Mouse (Mus musculus) forebrain, embryonic 11.5 days (tissue): ENCODE measurements at regions not wholly inside any gene's neighbourhood (a gene's known extent, or its start where the extent isn't known, plus 50 kb on each side); places are given as distances from the start of the nearest gene placed in this dataset.

Source experiments
- ATAC-seq: fragments of 200-750 bp; cut with Nextera tagmentation; replicated peaks from 2 replicates; pipeline ENCODE4 v1.8.0; 2017; ENCODE audit warnings: moderate TSS enrichment; ENCODE audit not compliant: low FRiP score
- DNase-seq: peaks from one replicate; pipeline ENCODE4 v3.0.0-alpha.2; 2017; ENCODE audit warnings: low spot score
- H3K27ac ChIP-seq: fragments of 300-500 bp; sonication (generic); 2 replicates; pipeline ENCODE4 v1.5.1; 2014; ENCODE audit warnings: low read depth, low read length
- H3K27me3 ChIP-seq: fragments of 300-500 bp; sonication (generic); 2 replicates; pipeline ENCODE4 v1.6.1; 2014; ENCODE audit warnings: mild to moderate bottlenecking, low read length, mixed read lengths; ENCODE audit not compliant: control insufficient read depth, insufficient read depth
- H3K36me3 ChIP-seq: fragments of 300-500 bp; sonication (generic); 2 replicates; pipeline ENCODE4 v1.6.1; 2014; ENCODE audit warnings: mild to moderate bottlenecking, low read length, moderate library complexity, mixed read lengths; ENCODE audit not compliant: control insufficient read depth, insufficient read depth
- H3K4me1 ChIP-seq: fragments of 300-500 bp; sonication (generic); replicated peaks from 2 replicates; pipeline ENCODE4 v1.6.1; 2014; ENCODE audit warnings: low read length, mixed read lengths; ENCODE audit not compliant: control insufficient read depth, insufficient read depth
- H3K4me2 ChIP-seq: fragments of 300-500 bp; sonication (generic); 2 replicates; pipeline ENCODE4 v1.6.1; 2014; ENCODE audit warnings: low read depth, mild to moderate bottlenecking, low read length, moderate library complexity, mixed read lengths; ENCODE audit not compliant: severe bottlenecking
- H3K4me3 ChIP-seq: fragments of 300-500 bp; sonication (generic); 2 replicates; pipeline ENCODE4 v1.5.1; 2014; ENCODE audit warnings: low read depth, low read length
- H3K9ac ChIP-seq: fragments of 300-500 bp; sonication (generic); 2 replicates; pipeline ENCODE4 v1.6.1; 2014; ENCODE audit warnings: low read length
- H3K9me3 ChIP-seq: fragments of 300-500 bp; sonication (generic); 2 replicates; pipeline ENCODE4 v1.6.1; 2016; ENCODE audit warnings: low read length, mixed read lengths; ENCODE audit not compliant: control insufficient read depth
- WGBS: fragments of 180-500 bp; shearing (Covaris S2); extraction: QIAGEN DNeasy Blood & Tissue Kit; methylation state at CpG from one replicate; pipeline ENCODE4 v1.1.7; 2014; 5-methylcytosine and 5-hydroxymethylcytosine counted together

DNA sequence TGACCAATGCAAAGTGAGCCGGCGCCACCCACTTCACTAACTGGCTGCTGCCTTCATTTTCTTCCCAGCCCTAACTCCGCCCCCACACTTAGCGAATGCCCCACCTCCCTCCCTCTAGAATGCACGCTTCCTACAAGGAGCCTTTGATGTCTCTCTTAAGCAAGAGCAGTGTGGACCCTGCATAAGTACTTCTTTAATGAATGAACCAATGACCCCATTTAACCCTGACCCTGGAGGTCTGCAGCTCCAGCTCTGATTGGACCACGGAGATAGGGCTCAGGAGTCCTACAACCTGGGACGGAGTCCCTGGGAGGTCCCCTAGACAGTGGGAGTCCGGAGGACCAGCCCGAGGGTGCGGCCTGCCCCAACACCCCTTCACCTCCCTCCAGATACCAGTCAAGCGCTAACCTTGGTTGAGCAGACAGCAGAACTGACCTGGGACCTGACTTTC is 189.7 kb downstream of the Tfap2c start:
- Histone ChIP-seq H3K4me3 (no peak overlapping the region), H3K36me3 (no peaks in the 10 kb centered on the region), H3K4me1 (0 out of 2 replicates have a peak, but pooled peaks cover 2% of the 10 kb centered on the region), H3K27ac (no peak overlapping the region), H3K9ac (no peak overlapping the region), H3K27me3 (peaks cover 14% of the 10 kb centered on the region), H3K9me3 (no peaks in the 10 kb centered on the region), H3K4me2 (no peak overlapping the region)
- DNase-seq (peak; percentile 72), ATAC-seq (peak; percentile 55)
- 7% methylated on average over 11 of the region's 11 CpGs for WGBS

GRCm38 (mm10) chr2:172739529-172739928 is 190.1 kb downstream of the Tfap2c start:
- no peak overlapping the region for H3K9ac ChIP-seq
- WGBS: 13% methylated on average over 19 of the region's 19 CpGs
- no peak overlapping the region for H3K4me2 ChIP-seq
- H3K4me1 ChIP-seq: 0 out of 2 replicates have a peak, but pooled peaks cover 2% of the 10 kb centered on the region
- H3K4me3 ChIP-seq: no peak overlapping the region
- no peaks in the 10 kb centered on the region for H3K36me3 ChIP-seq
- H3K27ac ChIP-seq: no peak overlapping the region
- no peaks in the 10 kb centered on the region for H3K9me3 ChIP-seq
- ATAC-seq (no peak), DNase-seq (no peak)
- H3K27me3 ChIP-seq: peaks cover 12% of the 10 kb centered on the region

GRCm38 (mm10) chr2:172751364-172751763 is 188.8 kb downstream of the Bmp7 start:
- no peak overlapping the region for H3K4me3 ChIP-seq
- H3K4me1 ChIP-seq: peaks cover 21% of the 10 kb centered on the region
- peaks cover 7% of the 10 kb centered on the region; the same call in 1 of the 2 replicates for H3K27me3 ChIP-seq
- no peak overlapping the region for H3K9ac ChIP-seq
- no peaks in the 10 kb centered on the region for H3K9me3 ChIP-seq
- no peak overlapping the region for H3K27ac ChIP-seq
- H3K36me3 ChIP-seq: no peaks in the 10 kb centered on the region
- no peak overlapping the region for H3K4me2 ChIP-seq
- ATAC-seq (no peak), DNase-seq (no peak)
- WGBS: 91% methylated on average over 11 of the region's 11 CpGs

DNA sequence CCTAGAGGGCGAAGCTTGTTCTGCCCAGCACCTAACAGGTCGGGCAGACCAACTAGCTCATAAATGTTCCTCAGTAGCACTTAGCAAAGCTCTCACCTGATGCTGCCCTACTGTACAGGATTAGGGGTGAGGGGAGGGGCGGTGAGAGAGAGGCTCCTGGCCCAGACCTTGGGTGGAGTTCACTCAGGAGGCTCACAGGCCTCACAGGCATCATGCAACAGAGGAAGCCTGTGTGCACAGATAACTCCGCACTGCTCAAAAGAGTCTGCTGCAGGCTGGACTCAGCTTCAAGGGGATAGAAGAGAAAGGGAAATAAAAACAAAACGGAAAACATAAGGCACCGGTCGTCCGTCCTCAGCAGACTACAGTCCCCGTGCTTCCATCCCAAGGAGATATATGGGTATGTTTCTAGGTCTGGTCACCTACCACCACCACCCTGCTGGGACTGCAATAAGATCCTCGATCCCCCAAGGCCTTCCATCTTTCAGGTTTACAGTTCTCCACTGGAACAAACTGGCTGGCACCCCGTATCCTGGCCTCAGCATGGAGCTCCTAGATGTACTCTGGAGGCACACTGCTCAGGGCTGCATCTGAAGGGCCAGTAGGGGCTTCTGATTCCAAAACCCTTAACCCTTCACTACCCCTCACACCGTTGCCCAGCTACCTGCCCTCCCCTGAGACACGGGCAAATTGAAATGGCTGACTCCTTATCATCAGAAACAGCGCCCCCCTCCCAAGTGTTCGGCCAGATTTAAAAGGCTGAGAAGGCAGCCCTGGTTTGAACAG is 184.2 kb downstream of the Bmp7 start:
- DNase-seq (no peak), ATAC-seq (peak; percentile 8; the same call in 1 of the 2 replicates)
- peak overlapping the region; percentile 45; the same call in 1 of the 2 replicates for H3K9ac ChIP-seq
- H3K9me3 ChIP-seq: no peaks in the 10 kb centered on the region
- WGBS: 42% methylated on average over 15 of the region's 15 CpGs
- peaks cover 18% of the 10 kb centered on the region for H3K27me3 ChIP-seq
- no peak overlapping the region for H3K4me2 ChIP-seq
- H3K27ac ChIP-seq: no peak overlapping the region
- H3K4me1 ChIP-seq: peaks cover 35% of the 10 kb centered on the region
- H3K4me3 ChIP-seq: no peak overlapping the region
- no peaks in the 10 kb centered on the region for H3K36me3 ChIP-seq

GRCm38 (mm10) chr2:172756472-172756860 is 183.7 kb downstream of the Bmp7 start:
- H3K36me3 ChIP-seq: no peaks in the 10 kb centered on the region
- H3K9me3 ChIP-seq: no peaks in the 10 kb centered on the region
- H3K9ac ChIP-seq: peak overlapping the region; percentile 45; the same call in 1 of the 2 replicates
- peaks cover 18% of the 10 kb centered on the region for H3K27me3 ChIP-seq
- 6% methylated on average over 8 of the region's 8 CpGs for WGBS
- ATAC-seq: peak; percentile 29
- H3K27ac ChIP-seq: 0 out of 2 replicates have a peak overlapping the region, but pooled peaks have one; percentile 0
- 0 out of 2 replicates have a peak overlapping the region, but pooled peaks have one; percentile 11 for H3K4me2 ChIP-seq
- H3K4me3 ChIP-seq: no peak overlapping the region
- peak; percentile 62 for DNase-seq
- peaks cover 35% of the 10 kb centered on the region for H3K4me1 ChIP-seq

- no peak overlapping the region for H3K4me2 ChIP-seq
- WGBS: 6% methylated on average over 9 of the region's 9 CpGs
- peaks cover 16% of the 10 kb centered on the region for H3K27me3 ChIP-seq
- H3K4me1 ChIP-seq: peaks cover 24% of the 10 kb centered on the region
- peak; percentile 92 for DNase-seq
- no peak overlapping the region for H3K4me3 ChIP-seq
- ATAC-seq: peak; percentile 76
- no peaks in the 10 kb centered on the region for H3K36me3 ChIP-seq
- no peaks in the 10 kb centered on the region for H3K9me3 ChIP-seq
- H3K9ac ChIP-seq: no peak overlapping the region
- H3K27ac ChIP-seq: no peak overlapping the region
Measured at GRCm38 (mm10) chr2:172758497-172758896, 181.6 kb downstream of the Bmp7 start.

DNA sequence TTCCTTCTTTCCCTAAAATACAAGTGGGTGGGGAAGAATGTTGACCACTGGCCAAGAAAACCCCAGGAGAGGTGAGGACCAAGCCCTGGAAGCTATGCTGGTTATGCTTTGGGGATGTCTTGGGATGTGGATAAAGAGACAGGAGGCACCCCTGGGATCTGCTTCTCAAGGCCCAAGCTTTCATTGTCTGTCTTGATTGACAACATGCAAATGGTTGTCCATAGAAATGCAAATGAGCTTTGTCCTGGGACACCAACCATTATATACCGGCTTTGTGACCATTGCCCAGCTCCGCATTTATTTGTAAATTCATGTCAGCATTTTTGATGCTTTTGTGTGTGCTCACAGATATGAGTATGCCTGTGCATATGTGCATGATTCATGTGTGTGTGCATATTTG is 174.9 kb downstream of the Bmp7 start:
- H3K9ac ChIP-seq: no peak overlapping the region
- H3K4me1 ChIP-seq: peaks cover 18% of the 10 kb centered on the region
- H3K27ac ChIP-seq: peak overlapping the region; percentile 72; the same call in 1 of the 2 replicates
- 20% methylated on average over 2 of the region's 2 CpGs for WGBS
- H3K4me3 ChIP-seq: no peak overlapping the region
- ATAC-seq (peak; percentile 64), DNase-seq (no peak)
- no peaks in the 10 kb centered on the region for H3K9me3 ChIP-seq
- H3K27me3 ChIP-seq: peaks cover 2% of the 10 kb centered on the region; the same call in 1 of the 2 replicates
- H3K36me3 ChIP-seq: no peaks in the 10 kb centered on the region
- no peak overlapping the region for H3K4me2 ChIP-seq

DNA sequence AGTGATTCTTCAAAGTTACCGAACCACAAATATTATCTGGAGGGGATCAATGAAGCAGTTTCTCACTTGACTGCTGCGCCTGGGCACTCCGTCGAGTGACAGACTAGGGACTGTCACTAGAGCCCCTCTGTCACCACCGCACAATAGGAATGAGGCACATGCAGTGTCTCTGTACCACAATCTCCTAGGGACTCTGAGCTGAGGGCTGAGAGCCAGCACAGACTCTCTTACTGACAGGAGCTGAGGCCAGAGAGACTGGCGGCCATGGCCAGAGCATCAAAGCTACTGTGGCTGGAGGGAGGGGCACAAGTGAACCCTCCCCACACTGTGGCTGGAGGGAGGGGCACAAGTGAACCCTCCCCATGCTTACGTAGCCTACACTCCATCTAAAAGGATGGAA is 173.7 kb downstream of the Bmp7 start:
- no peaks in the 10 kb centered on the region for H3K27me3 ChIP-seq
- H3K27ac ChIP-seq: peak overlapping the region; percentile 2
- H3K4me1 ChIP-seq: peaks cover 18% of the 10 kb centered on the region
- no peak for DNase-seq
- no peak overlapping the region for H3K4me3 ChIP-seq
- WGBS: 24% methylated on average over 7 of the region's 7 CpGs
- H3K9ac ChIP-seq: 0 out of 2 replicates have a peak overlapping the region, but pooled peaks have one; percentile 20
- H3K9me3 ChIP-seq: no peaks in the 10 kb centered on the region
- H3K36me3 ChIP-seq: no peaks in the 10 kb centered on the region
- no peak overlapping the region for H3K4me2 ChIP-seq
- peak; percentile 47 for ATAC-seq
